ENCODE assay signal across 26 mouse cellular contexts in the genomic region with DNA sequence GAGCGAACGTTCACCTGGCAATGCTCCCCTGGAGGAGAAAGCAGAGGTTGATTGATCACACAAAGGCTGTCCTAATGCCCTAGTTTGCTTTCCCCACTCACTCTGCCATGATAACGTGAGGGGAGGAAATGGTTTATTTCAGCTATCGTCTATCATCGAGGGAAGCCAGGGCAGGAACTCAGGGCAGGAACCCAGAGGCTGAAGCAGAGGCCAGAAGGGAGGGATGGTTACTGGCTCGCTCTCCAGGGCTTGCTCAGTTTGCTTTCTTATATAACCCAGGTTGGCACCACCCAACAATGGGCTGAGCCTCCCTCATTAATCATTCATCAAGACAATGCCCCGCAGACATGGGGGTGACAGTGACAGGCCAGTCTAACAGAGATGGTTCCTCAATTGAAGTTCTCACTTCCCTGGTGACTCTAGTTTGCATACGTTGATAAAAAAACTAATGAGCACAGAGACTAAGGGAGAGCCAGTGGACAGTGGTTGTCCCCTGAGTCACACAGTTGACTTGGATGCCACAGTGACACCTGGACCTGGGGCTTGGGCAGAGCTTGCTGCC.
DNase-seq lines count a peak whose midpoint lies in the region; ATAC-seq lines count a peak whose summit lies in the region.
"Had no signal": no experiment of that assay in that cellular context is flagged by ENCODE, and none has a peak within 500 bp of the region (broad histone marks: within the 10 kb centered on the region; RNA-seq: fewer than 3 reads in every experiment).

No protein-coding gene starts in this region.

- ATAC-seq in midbrain, embryonic 14.5 days (ENCODE audit: low FRiP score, low TSS enrichment), result no peak
- no peak for ATAC-seq in midbrain, embryonic 13.5 days
- ATAC-seq: CD4-positive, CD25-positive, alpha-beta regulatory T cell, adult 4 months; forebrain, embryonic 14.5 days; midbrain, embryonic 16.5 days had no signal

- H3K9me3 ChIP-seq in midbrain, embryonic 14.5 days (ENCODE audit: control insufficient read depth, low read length), result no peaks in the 10 kb centered on the region
- no peaks in the 10 kb centered on the region for H3K9me3 ChIP-seq in midbrain, embryonic 13.5 days
- H3K9me3 ChIP-seq: embryonic facial prominence, embryonic 12.5 days; heart, embryonic 13.5 days; hindbrain, embryonic 12.5 days; limb, embryonic 12.5 days; liver, embryonic 13.5 days; neural tube, embryonic 15.5 days had no signal

- H3K36me3 ChIP-seq in midbrain, embryonic 14.5 days (ENCODE audit: control insufficient read depth, insufficient read depth, low read length), result no peaks in the 10 kb centered on the region
- H3K36me3 ChIP-seq in midbrain, embryonic 13.5 days, result peaks cover 4% of the 10 kb centered on the region; the same call in 1 of the 2 replicates
- H3K36me3 ChIP-seq: embryonic facial prominence, embryonic 12.5 days; hindbrain, embryonic 12.5 days; limb, embryonic 12.5 days; liver, embryonic 13.5 days; neural tube, embryonic 15.5 days had no signal

- no peak overlapping the region for H3K27ac ChIP-seq in midbrain, embryonic 14.5 days (replicated peaks; ENCODE audit: low read depth, low read length)
- H3K27ac ChIP-seq in midbrain, embryonic 13.5 days, result no peak overlapping the region
- H3K27ac ChIP-seq: embryonic facial prominence, embryonic 12.5 days; heart, embryonic 13.5 days; hindbrain, embryonic 12.5 days; layer of hippocampus, adult 2 months; limb, embryonic 12.5 days; liver, embryonic 13.5 days; neural tube, embryonic 15.5 days had no signal

- H3K4me3 ChIP-seq in midbrain, embryonic 14.5 days (replicated peaks; ENCODE audit: low read depth, low read length), result no peak overlapping the region
- no peak overlapping the region for H3K4me3 ChIP-seq in midbrain, embryonic 13.5 days (replicated peaks)
- H3K4me3 ChIP-seq: embryonic facial prominence, embryonic 12.5 days; heart, embryonic 13.5 days; hindbrain, embryonic 12.5 days; layer of hippocampus, adult 2 months; limb, embryonic 12.5 days; liver, embryonic 13.5 days; neural tube, embryonic 15.5 days had no signal

- H3K4me1 ChIP-seq in midbrain, embryonic 14.5 days (ENCODE audit: control insufficient read depth, insufficient read depth, low read length), result no peaks in the 10 kb centered on the region
- H3K4me1 ChIP-seq in midbrain, embryonic 13.5 days (replicated peaks), result 0 out of 2 replicates have a peak, but pooled peaks cover 6% of the 10 kb centered on the region
- H3K4me1 ChIP-seq: limb, embryonic 12.5 days; liver, embryonic 13.5 days had no signal

- H3K9ac ChIP-seq in midbrain, embryonic 14.5 days (replicated peaks; ENCODE audit: low read length), result no peak overlapping the region
- no peak overlapping the region for H3K9ac ChIP-seq in midbrain, embryonic 13.5 days (replicated peaks)
- H3K9ac ChIP-seq: embryonic facial prominence, embryonic 12.5 days; heart, embryonic 13.5 days; hindbrain, embryonic 12.5 days; limb, embryonic 12.5 days; liver, embryonic 13.5 days; neural tube, embryonic 15.5 days had no signal

- H3K4me2 ChIP-seq in midbrain, embryonic 14.5 days (ENCODE audit: low read length), result no peak overlapping the region
- H3K4me2 ChIP-seq in midbrain, embryonic 13.5 days (replicated peaks), result no peak overlapping the region
- H3K4me2 ChIP-seq: embryonic facial prominence, embryonic 12.5 days; heart, embryonic 13.5 days; hindbrain, embryonic 12.5 days; limb, embryonic 12.5 days; liver, embryonic 13.5 days; neural tube, embryonic 15.5 days had no signal

- WGBS in midbrain, embryonic 14.5 days, result 82% methylated on average over 8 of the region's 8 CpGs
- WGBS in midbrain, embryonic 13.5 days, result 86% methylated on average over 8 of the region's 8 CpGs

- no peaks in the 10 kb centered on the region for H3K27me3 ChIP-seq in midbrain, embryonic 14.5 days (ENCODE audit: control insufficient read depth, insufficient read depth, low read length)
- H3K27me3 ChIP-seq in midbrain, embryonic 13.5 days, result no peaks in the 10 kb centered on the region
- H3K27me3 ChIP-seq: embryonic facial prominence, embryonic 12.5 days; heart, embryonic 13.5 days; hindbrain, embryonic 12.5 days; limb, embryonic 12.5 days; liver, embryonic 13.5 days; neural tube, embryonic 15.5 days had no signal

- DNase-seq in spleen, postnatal 36 days (ENCODE audit: low spot score in 2 of 2), result peak; percentile 41 to 51
- DNase-seq in spleen, postnatal 4 days (ENCODE audit: low spot score in 2 of 2), result no peak
- DNase-seq in MEL-GATA-1-ER (ENCODE audit: extremely low read depth, low read depth), result peak; percentile 61
- peak; percentile 26 to 30 for DNase-seq in monocyte, adult 2 months (ENCODE audit: low read depth in 1 of 2, low spot score in 2 of 2)
- DNase-seq in midbrain, embryonic 14.5 days, result no peak
- DNase-seq in left cerebral cortex, postnatal 36 days (ENCODE audit: low spot score in 2 of 2), result no peak
- DNase-seq: adrenal gland, adult 2 months; cerebellum, adult 11 months; cerebellum, postnatal 10 days; heart, adult 11 months; heart, postnatal 14 days; kidney, adult 11 months; kidney, postnatal 14 days; liver, embryonic 13.5 days; lung, adult 2 months; thymus, postnatal 25 days had no signal

- intact Hi-C loops in left cerebral cortex, postnatal 36 days (cut with DNase I), result no loop called here

Comparison
In these comparisons a context has a peak if more than half of its experiments do, and no peak if none do; other contexts are left out.
1. DNase-seq: peak in spleen, postnatal 36 days (2 of 2), MEL-GATA-1-ER (single experiment) and monocyte, adult 2 months (2 of 2); none in spleen, postnatal 4 days (0 of 2), midbrain, embryonic 14.5 days (single experiment) and left cerebral cortex, postnatal 36 days (0 of 2).